Mouse (Mus musculus) liver, embryonic 15.5 days (tissue): ENCODE results near the gene Nfkbia. TPM values are rescaled to one million over a fixed set of nuclear protein-coding genes. Genes with fewer than 3 reads are reported as not detected.
A peak's percentile ranks its signal among the peaks of the same experiment; 100 is the strongest.

Experiments
- ATAC-seq: fragments of 200-750 bp; cut with Nextera tagmentation; 2 replicates; pipeline ENCODE4 v1.8.0; 2017; ENCODE audit warnings: moderate number of reproducible peaks, mild to moderate bottlenecking, moderate library complexity; ENCODE audit not compliant: insufficient read depth
- H3K27ac ChIP-seq: fragments of 300-500 bp; sonication (generic); replicated peaks from 2 replicates; pipeline ENCODE4 v1.5.1; 2015; ENCODE audit warnings: mild to moderate bottlenecking, inconsistent platforms
- H3K27me3 ChIP-seq: fragments of 300-500 bp; sonication (generic); 2 replicates; pipeline ENCODE4 v1.6.1; 2015; ENCODE audit warnings: mild to moderate bottlenecking, inconsistent platforms
- H3K36me3 ChIP-seq: fragments of 300-500 bp; sonication (generic); replicated peaks from 2 replicates; pipeline ENCODE4 v1.6.1; 2015; ENCODE audit warnings: moderate library complexity, mild to moderate bottlenecking, inconsistent platforms
- H3K4me1 ChIP-seq: fragments of 300-500 bp; sonication (generic); replicated peaks from 2 replicates; pipeline ENCODE4 v1.6.1; 2015; ENCODE audit warnings: inconsistent platforms
- H3K4me2 ChIP-seq: fragments of 300-500 bp; sonication (generic); 2 replicates; pipeline ENCODE4 v1.6.1; 2015; ENCODE audit warnings: moderate library complexity, mild to moderate bottlenecking, inconsistent platforms
- H3K4me3 ChIP-seq: fragments of 300-500 bp; sonication (generic); replicated peaks from 2 replicates; pipeline ENCODE4 v1.5.1; 2015; ENCODE audit warnings: mild to moderate bottlenecking, inconsistent platforms
- H3K9ac ChIP-seq: fragments of 300-500 bp; sonication (generic); 2 replicates; pipeline ENCODE4 v1.6.1; 2015; ENCODE audit warnings: moderate library complexity, mild to moderate bottlenecking, inconsistent platforms
- H3K9me3 ChIP-seq: fragments of 300-500 bp; sonication (generic); replicated peaks from 2 replicates; pipeline ENCODE4 v1.6.1; 2016; ENCODE audit warnings: inconsistent platforms
- WGBS: fragments of 180-500 bp; shearing (Covaris S2); methylation state at CpG from one replicate; pipeline ENCODE4 v1.1.7; 2015; ENCODE audit warnings: mixed read lengths; ENCODE audit not compliant: insufficient replicate concordance; 5-methylcytosine and 5-hydroxymethylcytosine counted together
- polyA plus RNA-seq: library from polyadenylated mRNA; unstranded; fragments of >200 nt; fragmentation: Nextera tagmentation; extraction: Ambion mirVana; gene quantifications from 2 replicates; pipeline ENCODE4 v1.2.1, GENCODE M21; 2015

Nfkbia gene
- polyA plus RNA-seq, 1 experiment from 2014 or later, result 22.9 TPM

DNA sequence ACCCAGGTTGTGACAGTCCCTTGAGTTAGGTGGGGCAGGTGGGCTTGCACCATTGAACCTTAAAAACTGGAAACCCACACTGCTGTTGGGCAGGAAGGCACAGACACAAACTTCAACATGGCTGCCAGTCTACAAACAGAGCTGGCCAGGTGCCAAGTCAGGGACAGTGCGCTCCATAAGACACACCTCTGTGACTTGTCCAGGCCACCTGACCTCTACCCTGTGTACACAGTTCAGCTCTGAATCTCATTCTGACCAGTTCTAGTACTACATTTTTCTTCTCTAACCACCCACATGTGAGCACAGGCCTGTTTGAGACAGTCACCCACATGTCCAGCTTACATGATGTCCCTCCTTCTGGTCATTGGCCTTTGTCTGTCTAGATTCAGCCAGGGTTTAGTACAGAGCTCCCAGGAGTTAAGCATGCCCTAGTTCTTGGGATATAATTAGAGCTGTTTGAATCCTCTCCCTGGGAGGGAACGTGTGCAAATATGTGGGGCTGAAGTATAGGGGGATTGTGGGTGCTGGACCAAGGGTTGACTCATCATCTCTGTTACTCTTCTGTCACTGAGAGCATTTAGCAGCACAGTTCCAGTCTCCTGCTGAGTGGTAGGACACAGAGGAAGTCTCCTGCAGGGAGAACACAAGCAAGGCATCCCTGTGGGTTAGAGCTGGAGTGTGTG lies 11.8 kb downstream of the Nfkbia start:
- ATAC-seq, result peak; percentile 62
- Histone ChIP-seq H3K4me3 (no peak overlapping the region), H3K27ac (0 out of 2 replicates have a peak overlapping the region, but pooled peaks have one; percentile 17), H3K9me3 (no peaks in the 10 kb centered on the region), H3K27me3 (peaks cover 5% of the 10 kb centered on the region; the same call in 1 of the 2 replicates), H3K4me2 (no peak overlapping the region), H3K4me1 (peaks cover 12% of the 10 kb centered on the region), H3K9ac (no peak overlapping the region), H3K36me3 (no peaks in the 10 kb centered on the region)
- WGBS, result 66% methylated on average over 2 of the region's 2 CpGs

DNA sequence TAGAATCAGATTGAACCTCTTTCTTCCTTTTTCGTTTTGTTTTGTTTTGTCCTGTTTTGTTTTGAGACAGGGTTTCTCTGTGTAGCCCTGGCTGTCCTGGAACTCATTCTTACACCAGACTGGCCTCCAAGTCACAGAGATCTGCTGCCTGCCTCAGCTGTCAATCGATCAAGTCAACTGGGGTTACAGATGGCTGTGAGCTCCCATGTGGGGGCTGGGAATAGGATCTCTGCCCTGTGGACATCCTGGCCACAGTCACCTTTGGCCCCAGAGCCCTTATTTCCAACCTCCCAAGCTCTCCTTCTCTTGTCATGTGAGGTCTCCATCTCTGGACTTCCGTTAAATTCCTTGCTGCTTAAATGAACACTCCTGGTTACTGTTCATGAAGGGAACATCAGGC lies 13.5 kb downstream of the Nfkbia start:
- Histone ChIP-seq H3K4me3 (no peak overlapping the region), H3K9ac (no peak overlapping the region), H3K9me3 (no peaks in the 10 kb centered on the region), H3K27ac (no peak overlapping the region), H3K4me1 (peaks cover 17% of the 10 kb centered on the region), H3K36me3 (no peaks in the 10 kb centered on the region), H3K4me2 (no peak overlapping the region), H3K27me3 (no peaks in the 10 kb centered on the region)
- ATAC-seq, result no peak
- 66% methylated on average over 3 of the region's 3 CpGs for WGBS

DNA sequence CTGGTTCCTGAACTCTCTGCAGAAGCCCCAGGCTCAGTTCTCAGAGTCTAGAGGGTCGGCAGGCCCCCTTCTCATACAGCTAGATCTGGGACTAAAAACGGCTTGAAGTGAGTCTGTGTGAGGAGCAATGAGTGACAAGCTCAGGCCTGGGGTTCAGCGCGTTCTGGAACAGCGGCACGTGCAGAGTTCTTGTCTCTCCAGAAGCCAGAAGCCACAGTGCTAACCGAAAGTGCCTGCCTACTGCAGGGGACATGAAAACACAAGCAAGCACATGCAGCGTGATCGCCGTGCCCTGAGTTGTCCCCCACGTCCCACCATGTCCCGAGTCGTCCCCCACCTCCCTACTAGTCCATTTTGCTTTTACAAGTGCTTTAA lies 18.3 kb downstream of the Nfkbia start:
- Histone ChIP-seq H3K27me3 (peaks cover 8% of the 10 kb centered on the region), H3K4me2 (no peak overlapping the region), H3K4me3 (no peak overlapping the region), H3K4me1 (peaks cover 23% of the 10 kb centered on the region), H3K9me3 (no peaks in the 10 kb centered on the region), H3K27ac (no peak overlapping the region), H3K9ac (no peak overlapping the region), H3K36me3 (no peaks in the 10 kb centered on the region)
- 55% methylated on average over 13 of the region's 13 CpGs for WGBS
- 0 out of 2 replicates have a peak, but pooled peaks have one; percentile 7 for ATAC-seq

DNA sequence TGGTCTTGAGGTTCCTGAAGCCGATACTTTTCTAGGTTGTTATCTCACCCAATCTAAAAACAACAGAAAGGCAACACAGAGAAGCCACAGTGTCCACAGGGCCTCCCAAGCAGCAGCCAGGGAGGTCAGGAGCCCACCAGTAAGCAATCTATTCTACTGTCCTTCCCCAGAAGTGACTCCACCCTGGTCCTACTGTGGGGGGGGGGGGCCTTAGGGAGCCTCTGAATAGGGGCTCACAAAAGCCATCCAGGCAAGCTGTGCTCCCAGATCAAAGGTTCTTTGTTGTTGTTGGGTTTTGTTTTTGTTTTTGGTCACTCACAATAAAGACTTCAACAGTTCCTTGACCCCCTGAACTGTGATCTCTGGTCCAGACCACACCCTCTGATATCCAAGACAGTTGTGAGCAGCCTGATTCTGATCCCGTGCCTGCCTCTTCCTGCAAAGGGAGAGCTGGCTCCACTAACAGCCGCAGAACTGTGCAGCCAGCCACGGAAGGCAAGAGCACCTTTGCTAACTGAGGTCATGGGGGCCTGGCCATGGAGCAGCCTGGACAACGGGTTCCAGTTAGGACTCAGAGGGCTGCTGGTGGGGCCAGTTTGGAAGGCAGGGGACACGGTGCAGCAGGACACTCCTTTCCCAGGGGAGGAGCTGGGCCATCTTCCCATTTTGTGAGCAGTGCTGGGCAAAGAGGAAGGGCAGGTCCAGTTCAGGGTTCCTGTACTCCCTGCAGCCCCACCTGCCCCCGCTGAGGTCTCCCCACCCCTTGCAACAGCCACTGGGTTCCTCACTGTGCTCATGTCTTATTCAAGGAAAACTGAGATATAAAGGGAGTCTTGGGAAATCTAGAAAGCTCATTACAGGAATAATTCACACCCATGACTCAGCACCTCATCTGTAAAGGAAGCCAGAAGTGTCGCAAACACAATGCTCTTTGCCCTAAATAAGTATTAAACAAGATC lies 18.9 kb downstream of the Nfkbia start:
- Histone ChIP-seq H3K9ac (no peak overlapping the region), H3K4me3 (no peak overlapping the region), H3K4me1 (peaks cover 23% of the 10 kb centered on the region), H3K4me2 (peak overlapping the region; percentile 18; the same call in 1 of the 2 replicates), H3K36me3 (no peaks in the 10 kb centered on the region), H3K9me3 (no peaks in the 10 kb centered on the region), H3K27me3 (peaks cover 15% of the 10 kb centered on the region), H3K27ac (no peak overlapping the region)
- 19% methylated on average over 8 of the region's 8 CpGs for WGBS
- peak; percentile 60 for ATAC-seq

DNA sequence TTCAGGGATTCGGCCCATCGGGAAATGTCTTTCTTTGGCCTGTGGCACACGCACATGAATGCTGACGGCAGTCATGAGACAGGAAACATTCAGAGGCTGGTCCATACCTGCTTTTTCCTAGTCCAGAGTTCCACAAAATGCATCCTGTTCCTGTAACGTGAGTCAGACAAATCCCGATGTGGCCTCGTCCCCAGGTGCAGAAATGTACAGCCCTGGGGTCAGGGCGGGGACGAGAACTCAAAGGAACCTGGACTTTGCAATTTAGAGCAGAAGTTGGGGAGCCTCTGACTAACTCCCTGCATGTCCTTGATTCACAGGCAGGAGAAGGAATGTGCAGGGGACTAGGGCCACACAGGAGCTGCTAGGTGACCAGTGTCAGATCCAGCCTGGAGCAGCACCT lies 21.1 kb downstream of the Nfkbia start:
- H3K9ac ChIP-seq, result no peak overlapping the region
- H3K4me2 ChIP-seq, result no peak overlapping the region
- peaks cover 36% of the 10 kb centered on the region for H3K27me3 ChIP-seq
- no peaks in the 10 kb centered on the region for H3K36me3 ChIP-seq
- H3K4me3 ChIP-seq, result no peak overlapping the region
- WGBS, result 69% methylated on average over 9 of the region's 9 CpGs
- peaks cover 30% of the 10 kb centered on the region for H3K4me1 ChIP-seq
- no peaks in the 10 kb centered on the region for H3K9me3 ChIP-seq
- ATAC-seq, result no peak
- no peak overlapping the region for H3K27ac ChIP-seq

DNA sequence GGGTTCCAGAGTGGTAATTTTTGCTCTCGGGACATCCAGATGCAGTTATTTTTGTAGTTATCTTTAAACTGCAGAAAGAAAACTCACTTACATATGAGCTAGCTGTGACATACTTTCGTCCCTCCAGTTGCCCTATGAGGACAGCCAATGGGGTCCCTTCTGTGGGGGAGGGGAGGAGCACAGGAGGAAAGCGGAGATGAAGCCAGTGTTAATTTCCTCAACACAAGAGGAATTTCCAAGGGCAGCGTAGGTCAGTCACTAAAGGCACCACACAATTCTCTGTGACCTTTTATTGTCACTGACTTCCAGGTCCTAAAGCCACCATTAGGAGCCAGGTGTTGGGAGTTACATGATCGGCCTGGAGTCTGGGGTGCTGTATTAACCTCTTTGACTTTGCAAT lies 22.0 kb downstream of the Nfkbia start:
- no peaks in the 10 kb centered on the region for H3K36me3 ChIP-seq
- H3K27me3 ChIP-seq, result peaks cover 41% of the 10 kb centered on the region
- H3K4me1 ChIP-seq, result peaks cover 30% of the 10 kb centered on the region
- no peak overlapping the region for H3K4me3 ChIP-seq
- H3K27ac ChIP-seq, result no peak overlapping the region
- WGBS, result 49% methylated on average over 5 of the region's 5 CpGs
- no peak for ATAC-seq
- no peak overlapping the region for H3K4me2 ChIP-seq
- no peak overlapping the region for H3K9ac ChIP-seq
- H3K9me3 ChIP-seq, result no peaks in the 10 kb centered on the region

DNA sequence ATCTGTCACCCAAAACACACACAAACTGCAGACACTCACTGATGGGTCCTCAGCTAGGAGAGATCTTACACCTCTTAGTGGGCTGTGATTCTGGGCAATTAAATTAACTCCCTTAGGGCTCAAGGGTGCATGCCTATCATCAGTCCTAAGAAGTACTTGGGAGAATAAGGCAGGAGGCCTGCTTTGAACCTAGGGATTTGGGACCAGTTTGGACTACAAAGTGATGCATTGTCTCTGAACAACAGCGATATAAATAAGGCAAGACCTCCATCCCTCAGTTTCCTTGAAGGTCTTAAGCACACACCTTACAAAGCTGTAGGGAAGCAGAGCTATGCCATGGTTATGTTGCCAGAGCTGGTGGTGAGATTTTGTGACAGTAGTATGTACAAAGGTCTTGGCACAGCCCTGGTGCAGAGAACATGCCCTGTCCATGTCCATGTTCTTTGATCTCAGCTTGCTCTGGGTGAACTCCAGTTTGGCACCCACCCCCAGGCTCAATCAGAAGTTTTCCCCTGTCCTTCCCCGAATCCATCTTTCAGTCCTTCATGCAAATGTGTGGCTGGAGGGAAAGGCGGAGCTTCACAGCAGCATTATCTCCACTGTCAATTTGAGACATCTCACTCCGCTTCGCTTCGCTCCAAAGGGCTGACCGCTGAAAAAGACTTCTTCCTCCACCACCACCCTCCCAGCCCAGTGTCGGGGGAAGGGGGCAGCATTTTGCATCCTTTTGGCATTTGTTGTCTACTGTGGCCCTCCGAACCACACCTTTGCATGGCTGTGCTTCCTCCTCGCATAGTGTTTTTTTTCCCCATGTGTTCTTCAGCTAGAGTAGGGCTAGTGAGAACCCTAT lies 24.9 kb downstream of the Nfkbia start:
- H3K4me1 ChIP-seq, result 0 out of 2 replicates have a peak, but pooled peaks cover 12% of the 10 kb centered on the region
- no peak overlapping the region for H3K9ac ChIP-seq
- no peaks in the 10 kb centered on the region for H3K9me3 ChIP-seq
- no peak overlapping the region for H3K4me3 ChIP-seq
- H3K4me2 ChIP-seq, result no peak overlapping the region
- WGBS, result 35% methylated on average over 10 of the region's 10 CpGs
- H3K36me3 ChIP-seq, result no peaks in the 10 kb centered on the region
- peaks cover 45% of the 10 kb centered on the region for H3K27me3 ChIP-seq
- no peak overlapping the region for H3K27ac ChIP-seq
- no peak for ATAC-seq

DNA sequence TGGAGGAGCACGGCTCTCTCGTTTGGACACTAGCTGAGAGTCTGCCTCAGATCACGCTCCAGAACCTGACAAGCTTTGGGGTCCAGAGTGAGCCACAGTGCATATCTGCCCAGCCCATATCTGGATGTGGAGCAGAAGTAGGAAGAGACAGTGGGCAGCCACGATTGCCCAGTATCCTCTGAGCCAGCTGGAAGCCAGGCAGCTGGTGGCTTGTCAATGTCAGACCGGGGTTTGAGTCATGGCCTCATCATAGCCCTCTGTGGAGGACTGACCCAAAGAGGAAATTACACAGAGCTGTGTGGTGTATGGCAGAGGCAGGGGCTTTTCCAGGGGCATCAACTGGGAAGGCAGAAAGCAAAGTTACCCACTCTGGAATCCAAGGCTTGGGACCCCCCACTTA lies 25.6 kb downstream of the Nfkbia start:
- H3K36me3 ChIP-seq, result no peaks in the 10 kb centered on the region
- 32% methylated on average over 5 of the region's 5 CpGs for WGBS
- H3K9me3 ChIP-seq, result no peaks in the 10 kb centered on the region
- no peak for ATAC-seq
- H3K4me3 ChIP-seq, result no peak overlapping the region
- H3K27ac ChIP-seq, result no peak overlapping the region
- 0 out of 2 replicates have a peak, but pooled peaks cover 10% of the 10 kb centered on the region for H3K4me1 ChIP-seq
- peaks cover 45% of the 10 kb centered on the region for H3K27me3 ChIP-seq
- no peak overlapping the region for H3K4me2 ChIP-seq
- H3K9ac ChIP-seq, result no peak overlapping the region

DNA sequence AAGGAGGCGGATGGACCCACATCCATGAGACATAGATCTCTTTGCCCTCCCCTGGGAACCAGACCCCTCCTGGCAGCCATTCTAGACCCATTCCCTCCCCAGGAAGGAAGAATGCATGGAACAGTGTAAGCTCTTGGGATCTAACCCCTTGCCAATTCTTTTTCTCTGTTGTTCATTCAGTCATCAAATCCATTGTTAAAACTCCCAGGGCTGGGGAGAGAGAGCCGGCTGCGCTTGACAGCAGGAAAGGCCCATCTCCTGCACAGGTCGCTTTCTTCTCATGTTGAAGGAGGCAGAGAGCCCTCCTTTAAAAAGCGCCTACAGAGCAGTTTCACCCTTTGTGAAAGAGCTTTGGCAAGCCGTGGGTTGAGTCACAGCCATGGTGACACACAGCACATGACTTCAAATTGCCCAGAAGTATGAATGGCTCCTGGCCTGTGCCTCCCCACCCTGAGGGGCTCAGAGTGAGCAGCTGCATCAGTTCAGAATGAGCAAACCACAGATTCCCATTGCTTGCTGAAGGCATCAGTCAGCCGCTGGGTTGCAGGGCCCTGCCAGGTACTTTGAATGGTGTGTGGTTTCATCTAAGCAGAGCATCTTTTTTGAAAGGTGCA lies 26.3 kb downstream of the Nfkbia start:
- Histone ChIP-seq H3K4me3 (no peak overlapping the region), H3K9ac (no peak overlapping the region; the same call in 1 of the 2 replicates), H3K4me1 (0 out of 2 replicates have a peak, but pooled peaks cover 10% of the 10 kb centered on the region), H3K9me3 (no peaks in the 10 kb centered on the region), H3K27me3 (peaks cover 45% of the 10 kb centered on the region), H3K27ac (no peak overlapping the region; the same call in 1 of the 2 replicates), H3K36me3 (no peaks in the 10 kb centered on the region), H3K4me2 (no peak overlapping the region)
- no peak for ATAC-seq
- WGBS, result 64% methylated on average over 7 of the region's 7 CpGs

DNA sequence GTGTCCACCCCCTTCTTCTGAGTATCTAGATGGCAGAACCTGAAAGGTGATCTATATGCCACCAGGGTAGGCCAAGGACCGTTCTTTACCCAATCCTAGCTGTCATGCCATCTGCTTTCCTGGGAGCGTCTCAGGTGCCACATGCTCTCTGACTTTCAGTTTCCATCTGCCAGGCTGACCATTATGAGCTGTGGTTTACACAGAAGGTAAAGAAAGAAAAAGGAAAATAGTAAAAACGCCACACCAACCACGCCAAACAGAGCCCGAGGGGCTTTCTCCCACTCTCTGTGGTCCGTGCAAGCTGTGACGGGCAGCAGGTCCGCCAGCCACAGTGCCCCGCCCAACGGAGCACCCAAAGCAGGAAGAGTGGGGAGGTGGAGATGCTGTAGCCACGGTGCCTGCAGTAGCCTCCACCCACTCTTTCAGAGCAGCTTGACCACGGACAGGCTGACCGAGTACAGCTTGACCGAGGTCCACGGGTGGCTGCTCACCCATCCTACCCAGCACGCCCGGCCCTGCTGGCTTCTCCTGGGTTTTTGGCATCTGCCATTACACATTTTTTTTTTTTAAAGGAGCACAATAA lies 27.0 kb downstream of the Nfkbia start:
- ATAC-seq, result no peak
- no peak overlapping the region for H3K9ac ChIP-seq
- WGBS, result 49% methylated on average over 17 of the region's 17 CpGs

More for the DNA sequence above, 27.0 kb downstream of the Nfkbia start:
- no peaks in the 10 kb centered on the region for H3K36me3 ChIP-seq
- no peaks in the 10 kb centered on the region for H3K9me3 ChIP-seq
- H3K4me1 ChIP-seq, result 0 out of 2 replicates have a peak, but pooled peaks cover 10% of the 10 kb centered on the region
- H3K27me3 ChIP-seq, result peaks cover 45% of the 10 kb centered on the region
- no peak overlapping the region for H3K27ac ChIP-seq
- peak overlapping the region; percentile 20; the same call in 1 of the 2 replicates for H3K4me3 ChIP-seq
- H3K4me2 ChIP-seq, result no peak overlapping the region; the same call in 1 of the 2 replicates
